20 mouse cellular contexts compared by ENCODE assay signal in the genomic region with DNA sequence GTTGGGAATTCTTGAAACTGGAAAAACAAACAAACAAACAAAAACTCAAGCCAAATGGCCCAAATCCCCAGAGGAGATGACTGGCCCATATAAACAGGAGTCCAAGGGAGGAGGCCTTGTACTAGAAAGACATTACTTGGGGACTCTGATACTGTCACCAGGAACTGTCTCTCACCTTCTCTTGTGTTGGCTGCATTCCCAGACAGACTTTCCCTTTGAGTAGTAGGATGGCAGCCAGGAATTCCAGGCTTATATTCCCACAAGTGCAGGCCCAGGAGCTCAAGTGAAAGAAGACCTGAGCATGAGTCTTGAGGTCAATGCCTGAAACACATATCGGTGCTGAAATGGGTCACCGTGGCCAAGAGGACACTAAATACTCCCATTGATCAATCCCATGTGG. TPM values are rescaled to one million over a fixed set of nuclear protein-coding genes. Genes with fewer than 3 reads are reported as not detected.
DNase-seq lines count a peak whose midpoint lies in the region; ATAC-seq and TF ChIP-seq lines count a peak whose summit lies in the region.
"Had no signal": no experiment of that assay in that cellular context is flagged by ENCODE, and none has a peak within 500 bp of the region (broad histone marks: within the 10 kb centered on the region; RNA-seq: fewer than 3 reads in every experiment).

No protein-coding gene starts in this region.

- H3K27me3 ChIP-seq in hindbrain, postnatal 0 days (ENCODE audit: insufficient read depth, low read length) = no peaks in the 10 kb centered on the region
- peaks cover 50% of the 10 kb centered on the region for H3K27me3 ChIP-seq in hindbrain, embryonic 10.5 days (ENCODE audit: insufficient read depth, poor library complexity, severe bottlenecking)
- H3K27me3 ChIP-seq: forebrain, embryonic 15.5 days; intestine, embryonic 15.5 days; Patski had no signal

- no peak for ATAC-seq in hindbrain, postnatal 0 days
- ATAC-seq: activated CD4-positive, CD25-positive, alpha-beta regulatory T cell, adult 4 months; forebrain, embryonic 15.5 days; intestine, embryonic 15.5 days; Patski had no signal

- no peak overlapping the region for H3K4me2 ChIP-seq in hindbrain, postnatal 0 days (ENCODE audit: low read depth, low read length)
- H3K4me2 ChIP-seq: forebrain, embryonic 15.5 days; hindbrain, embryonic 12.5 days; intestine, embryonic 15.5 days had no signal

- 84% methylated on average over 2 of the region's 2 CpGs for WGBS in hindbrain, postnatal 0 days
- 91% methylated on average over 2 of the region's 2 CpGs for WGBS in hindbrain, embryonic 10.5 days

- no peak overlapping the region for H3K27ac ChIP-seq in hindbrain, postnatal 0 days
- no peak overlapping the region for H3K27ac ChIP-seq in hindbrain, embryonic 10.5 days
- H3K27ac ChIP-seq: forebrain, embryonic 15.5 days; hindbrain, embryonic 12.5 days; intestine, embryonic 15.5 days; layer of hippocampus, adult 2 months had no signal

- DNase-seq in frontal cortex, adult 2 months (ENCODE audit: extremely low spot score in 1 of 2, low spot score in 1 of 2) = peak; percentile 20 to 68
- no peak for DNase-seq in frontal cortex, postnatal 14 days (ENCODE audit: low spot score in 2 of 2)
- peak; percentile 36 for DNase-seq in hindbrain, postnatal 0 days (ENCODE audit: low spot score)
- DNase-seq in hindbrain, embryonic 10.5 days (ENCODE audit: low spot score) = no peak
- peak; percentile 45 to 53 for DNase-seq in right cerebral cortex, postnatal 10 days (ENCODE audit: low spot score in 2 of 2)
- DNase-seq in right cerebral cortex, adult 2 months (ENCODE audit: low spot score in 2 of 2) = no peak
- peak; percentile 50 for DNase-seq in heart, postnatal 4 days
- no peak for DNase-seq in urinary bladder, postnatal 25 days (ENCODE audit: low spot score)
- DNase-seq: adrenal gland, postnatal 36 days; cerebellum, postnatal 36 days; gastrocnemius, postnatal 36 days; lung, postnatal 14 days; right cerebral cortex, postnatal 4 days; thymus, postnatal 36 days had no signal

- no peaks in the 10 kb centered on the region for H3K9me3 ChIP-seq in hindbrain, postnatal 0 days (ENCODE audit: low read length)
- H3K9me3 ChIP-seq in hindbrain, embryonic 10.5 days = no peaks in the 10 kb centered on the region
- H3K9me3 ChIP-seq: forebrain, embryonic 15.5 days; hindbrain, embryonic 12.5 days; intestine, embryonic 15.5 days had no signal

- no peak overlapping the region for H3K4me3 ChIP-seq in hindbrain, postnatal 0 days (ENCODE audit: low read length)
- H3K4me3 ChIP-seq in hindbrain, embryonic 10.5 days = no peak overlapping the region
- H3K4me3 ChIP-seq: forebrain, embryonic 15.5 days; hindbrain, embryonic 12.5 days; intestine, embryonic 15.5 days; layer of hippocampus, adult 2 months had no signal

- H3K9ac ChIP-seq in hindbrain, postnatal 0 days (replicated peaks; ENCODE audit: low read length) = no peak overlapping the region
- H3K9ac ChIP-seq: forebrain, embryonic 15.5 days; hindbrain, embryonic 12.5 days; intestine, embryonic 15.5 days had no signal

- H3K4me1 ChIP-seq in hindbrain, postnatal 0 days (ENCODE audit: insufficient read depth, low read length) = peaks cover 2% of the 10 kb centered on the region; the same call in 1 of the 2 replicates
- peaks cover 12% of the 10 kb centered on the region for H3K4me1 ChIP-seq in hindbrain, embryonic 10.5 days (replicated peaks)

- no peak for TF ChIP-seq CTCF in hindbrain, postnatal 0 days (IDR thresholded peaks at IDR 0.05; ENCODE audit: low read depth)

- H3K36me3 ChIP-seq in hindbrain, postnatal 0 days (ENCODE audit: insufficient read depth, low read length) = no peaks in the 10 kb centered on the region
- no peaks in the 10 kb centered on the region for H3K36me3 ChIP-seq in hindbrain, embryonic 10.5 days
- H3K36me3 ChIP-seq: forebrain, embryonic 15.5 days; hindbrain, embryonic 12.5 days; intestine, embryonic 15.5 days had no signal

RNA-seq across cellular contexts. Expression of a gene that starts 24.9 kb away (rescaled TPM):
- polyA plus RNA-seq in frontal cortex, adult 2 months (2012; rRNA removed) = 3.6 and 3.9 TPM in 2 replicates
- total RNA-seq in hindbrain, postnatal 0 days (2014; rRNA removed) = 12.4 and 13.3 TPM in 2 replicates
- 2.6 and 2.8 TPM in 2 replicates for polyA plus RNA-seq in hindbrain, postnatal 0 days (2015; fragmentation: Nextera tagmentation; extraction: Ambion mirVana)
- 13.1 and 13.4 TPM in 2 replicates for polyA plus RNA-seq in hindbrain, embryonic 10.5 days (2016; fragmentation: Nextera tagmentation; extraction: Ambion mirVana)
- 1 to 10 TPM; 1.1 TPM for total RNA-seq in heart, postnatal 4 days (2021)

Comparison
In these comparisons a context has a peak if more than half of its experiments do, and no peak if none do; other contexts are left out.
1. DNase-seq: peak in frontal cortex, adult 2 months (2 of 2), hindbrain, postnatal 0 days (single experiment), right cerebral cortex, postnatal 10 days (2 of 2) and heart, postnatal 4 days (single experiment); none in frontal cortex, postnatal 14 days (0 of 2), hindbrain, embryonic 10.5 days (single experiment), right cerebral cortex, adult 2 months (0 of 2) and urinary bladder, postnatal 25 days (single experiment).